Mouse (Mus musculus) cerebellum, adult (tissue): ENCODE results near the gene S1pr4.

Experiments used
- ATAC-seq: cut with Nextera tagmentation; 2 replicates; pipeline ENCODE4 v1.9.2; 2017; ENCODE audit warnings: mild to moderate bottlenecking, moderate library complexity, mixed read lengths; ENCODE audit not compliant: insufficient number of reproducible peaks, low FRiP score, low TSS enrichment

The S1pr4 gene

DNA sequence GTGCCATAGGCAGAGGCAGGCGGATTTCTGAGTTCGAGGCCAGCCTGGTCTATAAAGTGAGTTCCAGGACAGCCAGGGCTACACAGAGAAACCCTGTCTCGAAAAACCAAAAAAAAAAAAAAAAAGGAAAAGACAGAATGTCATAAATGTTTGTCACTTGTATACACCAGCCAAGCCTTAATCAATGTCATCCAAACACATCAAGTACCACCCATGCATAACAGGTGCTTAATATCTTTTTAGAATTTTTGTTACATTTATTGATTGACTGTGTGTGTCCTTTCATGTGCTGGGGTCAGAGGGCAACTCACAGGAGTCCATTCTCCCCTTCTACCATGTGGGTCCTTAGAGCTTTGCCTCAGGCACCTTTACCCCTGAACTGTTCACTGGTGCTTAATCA, at the start of gene S1pr4:
Gene S1pr4 (minus strand): TSS at position 101 of the 400 bp plus-strand sequence.
- ATAC-seq = no peak

DNA sequence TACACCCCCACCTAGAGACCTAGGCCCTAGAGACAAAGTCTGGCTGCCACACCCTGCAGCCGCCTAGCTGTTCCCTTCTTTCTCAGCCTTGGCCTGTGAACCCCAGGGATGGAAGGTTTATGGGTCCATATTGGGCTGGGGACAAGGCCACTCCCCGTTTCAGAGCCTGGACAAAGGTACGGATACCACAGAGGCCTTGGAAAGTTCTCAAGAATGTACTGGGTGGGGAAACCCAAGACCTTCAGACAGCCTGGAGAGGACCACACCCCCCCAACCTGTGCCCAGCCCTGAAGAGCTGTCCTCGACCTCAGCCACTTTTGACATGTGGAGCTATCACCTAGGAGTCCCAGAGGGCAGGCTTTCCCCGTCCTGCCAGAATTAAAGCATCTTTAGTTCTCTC, 49.0 kb upstream of the S1pr4 start:
- ATAC-seq = no peak

DNA sequence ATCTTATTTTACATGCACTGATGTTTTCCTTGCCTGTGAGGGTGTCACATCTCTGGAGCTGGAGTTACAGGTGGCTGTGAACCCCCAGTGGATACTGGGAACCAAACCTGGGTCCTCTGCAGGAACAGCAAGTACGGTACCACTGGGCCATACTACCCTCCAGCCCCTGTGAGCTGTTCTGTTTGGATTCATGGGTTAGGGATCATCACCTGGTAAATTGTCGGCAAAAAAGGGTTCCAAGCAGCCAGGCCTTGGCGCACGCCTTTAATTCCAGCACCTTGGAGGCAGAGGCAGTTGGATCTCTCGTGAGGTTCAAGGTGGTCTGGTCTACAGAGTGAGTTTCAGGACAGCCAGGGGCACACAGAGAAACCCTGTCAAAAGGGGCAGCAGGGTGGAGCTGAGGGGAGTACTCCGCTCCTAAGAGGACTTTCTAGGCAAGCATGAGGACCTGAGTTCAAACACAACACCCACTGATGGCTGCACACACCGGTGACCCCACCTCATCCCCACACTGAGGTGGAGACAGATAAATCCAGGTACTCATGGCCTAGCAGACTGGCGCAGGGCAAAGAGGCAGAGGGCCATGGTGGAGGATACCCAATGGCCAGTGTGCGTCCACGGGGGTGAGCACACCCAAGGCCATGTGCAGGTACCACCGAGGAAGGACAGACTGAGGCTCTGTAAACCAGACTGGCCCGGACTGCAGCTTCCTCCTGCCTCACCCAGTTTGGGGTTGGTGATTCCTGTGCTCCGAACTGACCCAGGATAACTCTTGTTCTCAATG, 47.0 kb upstream of the S1pr4 start:
- ATAC-seq = no peak

DNA sequence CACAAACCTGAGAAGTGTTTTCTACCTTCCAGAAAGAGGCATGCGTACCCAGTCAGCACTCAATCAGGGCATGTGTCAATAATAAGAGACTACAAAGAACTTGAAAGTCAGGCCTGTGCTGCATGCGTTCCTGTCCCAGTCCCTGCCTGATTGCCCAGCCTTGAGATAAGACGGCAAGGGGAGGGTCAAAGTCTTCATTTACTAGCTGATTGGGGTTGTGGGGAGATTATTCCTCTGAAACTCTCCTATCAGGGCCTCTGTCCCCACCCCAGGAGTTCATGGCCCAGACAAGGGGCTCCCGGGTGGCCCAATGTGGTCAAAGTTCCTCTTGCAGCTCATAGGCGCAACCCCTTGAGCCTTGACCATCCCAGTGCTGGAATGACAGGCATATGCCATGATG, 46.4 kb upstream of the S1pr4 start:
- no peak for ATAC-seq

DNA sequence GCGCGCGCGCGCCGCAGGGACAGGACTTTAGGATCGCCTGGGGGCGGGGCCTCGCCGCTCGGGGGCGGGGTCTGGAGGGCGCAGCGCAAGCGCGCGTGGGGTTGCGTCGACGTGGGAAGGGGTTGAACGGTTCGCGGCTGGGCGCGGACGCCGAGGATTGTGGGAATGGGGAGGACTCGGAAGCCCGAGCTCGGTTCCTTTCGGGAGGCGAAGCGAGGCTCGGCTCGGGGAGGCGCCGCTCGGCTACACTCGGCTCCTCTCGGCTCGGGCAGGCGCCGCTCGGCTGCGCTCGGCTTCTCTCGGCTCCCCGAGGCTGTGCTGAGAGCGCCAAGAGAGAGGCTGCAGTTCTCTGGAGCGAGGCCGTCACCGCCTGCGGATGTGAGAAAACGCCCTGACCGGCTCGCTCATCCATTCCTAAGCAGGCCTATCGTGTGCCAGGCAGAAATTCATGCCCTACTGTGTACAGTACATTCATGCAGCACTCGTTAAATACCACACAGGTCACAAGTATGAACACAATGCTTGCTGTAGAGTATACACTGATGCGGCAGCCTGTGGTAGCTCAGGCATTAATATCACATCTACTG, 45.3 kb upstream of the S1pr4 start, which contains the start of gene Gna11:
Gene Gna11 (minus strand): TSS at position 30 of the 587 bp plus-strand sequence.
- peak; percentile 89 for ATAC-seq

DNA sequence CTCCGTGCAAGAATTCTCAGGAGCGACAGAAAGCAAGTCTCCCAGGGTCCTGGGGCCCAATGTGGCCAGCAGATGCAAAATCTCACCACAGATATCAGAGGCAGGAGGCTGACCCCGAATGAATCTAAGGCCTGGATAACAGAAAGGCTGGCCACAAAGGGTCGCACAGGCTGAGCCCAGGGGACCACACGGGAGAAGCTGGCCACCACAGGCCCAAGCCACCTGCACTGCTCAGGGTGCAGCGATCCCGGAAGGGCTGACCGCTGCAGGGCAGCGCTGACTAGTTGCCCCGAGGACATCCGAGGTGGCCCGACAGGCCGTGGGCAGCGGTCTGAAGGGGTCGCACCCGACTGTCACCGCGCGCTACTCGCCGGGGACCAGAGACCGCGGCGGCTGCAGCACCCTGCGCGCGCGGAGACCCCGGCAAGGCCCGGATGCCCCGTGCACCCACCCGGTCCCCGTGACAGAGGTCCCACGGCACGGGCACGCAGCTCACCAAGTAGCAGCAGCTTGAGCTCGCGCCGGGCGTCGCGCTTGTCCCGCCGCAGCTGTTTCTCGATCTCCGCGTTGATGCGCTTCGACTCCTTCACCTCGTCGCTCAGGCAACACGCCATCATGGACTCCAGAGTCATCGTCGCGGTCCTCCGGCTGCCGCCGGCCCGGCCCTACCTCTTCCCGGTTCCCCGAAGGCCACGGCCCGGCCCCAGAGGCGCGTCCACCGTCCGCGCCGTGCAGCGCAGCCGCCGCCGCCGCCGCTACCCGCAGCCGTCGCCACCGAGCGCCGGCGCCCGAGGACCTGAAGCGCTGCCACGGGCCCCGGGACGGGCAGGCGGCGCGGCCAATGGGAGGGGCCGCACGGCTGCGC, 44.6 kb upstream of the S1pr4 start:
- no peak; the same call in 1 of the 2 replicates for ATAC-seq

DNA sequence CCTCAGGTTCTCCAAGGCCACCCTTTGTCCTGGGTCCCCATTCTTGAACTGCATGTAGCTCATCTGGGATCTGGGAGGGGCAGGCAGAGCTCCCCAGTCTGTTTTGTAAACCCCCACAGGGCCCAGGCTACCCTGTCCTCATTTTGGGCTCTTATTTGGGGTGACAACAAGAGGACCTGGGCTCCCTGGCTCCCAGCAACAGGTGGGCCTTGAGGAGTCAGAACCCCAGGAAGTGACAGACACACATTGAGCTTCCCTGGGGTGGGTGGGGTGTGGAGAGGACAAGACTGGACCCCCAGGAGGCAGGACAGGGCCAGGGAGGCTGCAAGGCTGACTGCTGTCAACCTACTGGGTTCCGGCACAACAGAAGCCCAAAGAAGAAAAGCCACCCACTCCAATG, 43.7 kb upstream of the S1pr4 start:
- no peak for ATAC-seq

DNA sequence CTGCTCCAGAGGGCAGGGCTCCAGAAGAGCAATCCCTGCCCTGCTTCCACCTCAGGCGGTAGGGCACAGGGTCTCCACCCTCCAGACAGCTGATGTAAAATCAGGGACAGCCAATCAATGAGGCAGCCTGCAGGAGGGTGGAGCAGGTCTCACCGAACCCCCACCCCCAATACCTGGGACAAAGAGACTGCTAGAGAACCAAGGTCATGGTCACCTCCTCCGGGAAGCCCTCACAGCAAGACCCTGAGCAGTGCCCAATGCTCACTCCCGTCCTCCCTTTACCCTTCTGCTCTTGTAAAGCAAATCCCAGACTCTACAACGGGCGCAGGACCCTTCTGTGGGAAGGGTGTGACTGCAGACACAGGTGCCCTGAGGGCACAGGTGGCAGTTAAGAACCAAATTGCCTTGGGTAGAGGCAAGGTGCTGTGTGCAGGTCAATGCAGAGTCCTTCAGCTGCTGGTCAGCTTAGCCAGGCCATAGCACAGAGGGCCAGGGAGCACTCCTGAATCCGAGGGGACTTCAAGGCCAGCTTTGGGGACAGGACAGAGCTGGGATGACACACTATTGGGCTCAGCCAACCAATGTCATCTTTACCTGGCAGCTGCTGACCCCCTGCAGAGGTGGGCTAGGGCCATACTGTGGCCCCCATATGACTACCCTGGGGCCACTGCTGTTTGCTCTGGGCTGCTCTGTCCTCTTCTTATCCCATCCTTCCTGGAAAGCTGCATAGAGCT, 43.0 kb upstream of the S1pr4 start:
- no peak for ATAC-seq

DNA sequence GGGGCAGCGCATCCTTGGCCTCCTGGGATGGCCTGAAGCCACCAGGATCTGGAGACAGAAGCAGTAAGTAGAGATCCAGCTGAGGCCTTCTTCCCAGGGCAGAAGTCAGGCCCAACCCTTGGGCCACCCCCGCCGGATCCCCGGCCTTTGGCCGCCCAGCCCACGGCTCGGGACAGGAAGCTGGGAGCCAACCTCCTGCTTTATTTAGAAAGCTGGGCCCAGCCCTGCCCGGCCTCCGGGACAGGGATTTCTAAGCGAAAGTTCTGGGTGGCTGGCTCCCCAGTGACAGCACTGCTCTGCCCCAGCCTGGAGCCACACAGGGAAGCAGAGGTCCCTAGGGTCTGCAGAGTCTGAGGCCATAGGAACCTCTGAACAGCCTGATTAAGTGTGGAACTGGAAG, 41.9 kb upstream of the S1pr4 start:
- ATAC-seq = no peak

DNA sequence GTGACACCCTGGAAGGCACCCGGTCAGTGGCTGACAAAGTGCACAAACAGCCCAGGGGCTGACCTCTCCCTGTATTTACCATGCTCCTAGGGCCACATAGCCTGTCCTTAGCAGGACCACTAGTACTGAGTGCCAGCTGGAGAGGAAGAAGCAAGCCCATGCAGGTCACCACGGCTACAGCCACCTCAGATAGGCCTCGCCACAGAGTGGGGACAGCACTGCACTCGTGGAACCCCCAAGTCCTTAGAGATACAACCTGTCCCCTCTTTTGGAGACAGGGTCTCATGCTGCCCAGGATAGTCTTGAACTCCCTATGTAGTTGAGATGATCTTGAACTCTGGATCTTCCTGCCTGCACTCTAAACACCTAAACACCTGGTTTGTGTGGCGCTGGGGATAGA, 41.4 kb upstream of the S1pr4 start:
- no peak for ATAC-seq

DNA sequence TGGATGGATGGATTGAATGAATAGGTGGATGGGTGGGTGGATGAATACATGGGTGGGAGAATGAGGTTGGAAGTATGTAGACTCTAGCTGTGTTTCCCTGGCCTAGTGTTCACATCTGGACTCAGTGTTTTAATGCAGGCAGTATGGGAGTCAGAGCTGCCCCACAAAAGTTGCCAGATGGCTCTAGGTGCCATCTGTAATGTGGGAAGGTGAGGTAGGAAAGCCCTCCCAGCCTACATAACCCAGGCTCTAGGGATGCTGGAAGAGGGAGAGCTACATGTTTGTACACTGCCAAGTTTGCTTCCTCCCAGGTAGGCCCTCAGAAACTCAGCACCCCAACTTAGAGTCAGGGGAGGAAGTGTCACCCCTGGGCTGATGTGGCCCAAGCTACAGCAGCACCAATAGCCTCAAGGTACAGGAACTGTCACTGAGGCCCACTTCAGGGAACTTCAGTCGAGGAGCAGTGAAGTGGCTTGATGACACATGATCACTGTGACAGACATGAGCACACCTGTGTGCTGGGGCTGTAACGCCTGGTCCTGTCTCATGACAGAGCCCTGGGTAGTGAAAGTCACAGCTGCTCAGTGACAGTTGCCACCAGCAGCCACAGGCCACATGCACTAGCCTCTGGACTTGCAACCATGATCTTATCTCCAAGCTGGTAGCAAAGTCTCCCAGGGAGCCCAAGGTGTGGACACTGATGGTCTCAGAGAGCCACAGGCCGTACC, 38.6 kb upstream of the S1pr4 start:
- ATAC-seq = no peak

DNA sequence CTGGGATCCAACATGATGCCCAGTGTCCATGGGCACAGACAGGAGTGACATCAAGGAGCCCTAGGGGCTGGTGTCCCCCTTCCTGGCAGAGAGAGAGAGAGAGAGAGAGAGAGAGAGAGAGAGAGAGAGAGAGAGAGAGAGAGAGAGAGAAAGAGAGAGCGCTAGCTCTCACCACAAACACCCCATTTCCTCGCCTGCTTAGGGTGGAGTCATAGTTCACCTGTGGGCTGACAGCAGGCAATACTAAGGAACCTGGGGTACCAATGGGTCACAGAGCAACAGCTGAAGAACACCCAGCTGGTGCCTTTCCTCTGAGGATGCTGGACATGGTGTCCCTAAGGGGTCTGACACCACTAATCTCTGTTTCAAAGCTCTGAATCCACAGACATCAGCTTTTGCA, 37.5 kb upstream of the S1pr4 start:
- ATAC-seq = no peak

DNA sequence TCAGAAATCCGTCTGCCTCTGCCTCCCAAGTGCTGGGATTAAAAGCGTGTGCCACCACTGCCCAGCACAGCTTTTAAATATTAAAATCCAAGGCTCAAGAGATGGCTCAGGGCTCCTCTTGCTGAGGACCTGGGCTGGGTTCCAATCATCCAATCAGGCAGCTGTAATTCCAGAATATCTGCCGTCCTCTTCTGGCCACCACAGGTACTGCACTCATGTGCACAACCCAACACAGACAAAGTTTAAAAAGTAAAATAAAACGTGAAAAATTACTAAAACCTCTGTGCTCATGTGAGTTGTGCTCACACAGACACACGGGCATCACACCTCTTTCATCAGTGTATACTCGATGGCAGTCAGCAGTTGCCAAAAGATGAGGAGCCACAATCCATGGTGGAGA, 36.8 kb upstream of the S1pr4 start:
- ATAC-seq = no peak

DNA sequence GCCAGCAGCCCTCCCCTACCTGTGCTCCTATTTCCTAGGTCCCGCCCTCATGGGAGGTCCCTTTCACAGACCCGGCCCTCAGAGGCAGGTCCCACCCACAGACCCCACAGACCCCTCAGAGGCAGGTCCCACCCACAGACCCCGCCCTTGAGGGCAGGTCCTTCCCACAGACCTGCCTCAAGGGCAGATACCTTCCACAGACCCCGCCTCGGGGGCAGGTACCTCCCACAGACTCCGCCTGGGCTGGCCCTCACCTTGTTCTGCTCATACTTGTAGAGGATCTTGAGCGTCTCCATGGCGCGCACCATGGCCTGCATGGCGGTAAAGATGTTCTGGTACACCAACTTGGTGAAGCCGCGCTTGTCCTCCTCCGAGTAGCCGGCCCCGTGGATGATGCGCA, 34.9 kb upstream of the S1pr4 start:
- ATAC-seq = no peak

DNA sequence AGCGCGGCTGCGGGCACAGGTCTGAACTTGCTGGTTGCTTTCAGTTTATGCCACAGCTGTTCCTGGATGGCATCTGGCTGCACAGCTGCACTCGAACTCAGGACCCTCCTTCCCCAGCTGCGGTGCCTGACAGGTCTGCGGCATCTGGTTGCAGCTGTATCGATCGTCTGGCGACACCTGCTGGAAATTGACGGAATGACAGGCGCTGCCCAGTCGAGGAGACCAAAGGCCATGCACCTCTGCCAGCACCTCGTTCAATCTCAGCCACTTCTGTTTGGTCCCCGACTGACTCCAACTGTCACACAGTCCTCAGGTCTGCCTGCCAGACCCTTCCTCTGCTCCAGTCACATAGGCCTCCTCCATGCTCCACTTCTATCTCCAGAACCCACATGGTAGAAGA, 26.8 kb upstream of the S1pr4 start:
- ATAC-seq = no peak

DNA sequence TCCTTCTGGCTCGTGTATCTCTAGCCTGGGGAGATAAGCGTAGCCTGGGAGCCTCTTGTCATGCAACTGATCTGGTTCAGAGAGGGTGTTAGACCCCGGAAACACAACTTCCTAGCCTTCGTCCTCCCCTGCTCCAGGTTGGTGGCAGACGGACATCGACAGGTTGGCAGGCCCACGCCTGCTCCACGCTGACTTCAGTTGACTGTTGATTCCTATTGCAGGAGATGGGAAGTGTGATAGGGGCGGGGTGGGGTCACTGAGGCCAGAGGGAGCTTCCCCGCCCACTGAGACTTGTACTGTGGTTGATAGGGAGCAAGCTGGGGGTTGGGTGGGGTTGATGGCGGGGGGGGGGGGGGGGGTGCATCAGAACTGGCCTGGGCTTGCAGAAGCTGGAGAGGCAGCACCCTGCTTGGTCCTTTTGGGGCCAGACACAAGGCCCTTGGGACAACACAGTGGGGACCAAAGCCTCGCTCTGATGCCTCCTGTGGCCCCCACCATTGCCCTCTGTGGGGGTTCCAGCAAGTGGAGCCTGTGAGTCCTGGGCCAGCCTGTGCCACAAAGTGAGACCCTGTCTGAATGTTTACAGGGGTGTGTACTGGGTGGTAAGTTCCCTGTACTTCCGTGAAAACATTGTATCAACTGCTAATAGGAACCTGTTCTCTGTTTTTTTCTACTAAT, 25.2 kb upstream of the S1pr4 start:
- no peak for ATAC-seq

DNA sequence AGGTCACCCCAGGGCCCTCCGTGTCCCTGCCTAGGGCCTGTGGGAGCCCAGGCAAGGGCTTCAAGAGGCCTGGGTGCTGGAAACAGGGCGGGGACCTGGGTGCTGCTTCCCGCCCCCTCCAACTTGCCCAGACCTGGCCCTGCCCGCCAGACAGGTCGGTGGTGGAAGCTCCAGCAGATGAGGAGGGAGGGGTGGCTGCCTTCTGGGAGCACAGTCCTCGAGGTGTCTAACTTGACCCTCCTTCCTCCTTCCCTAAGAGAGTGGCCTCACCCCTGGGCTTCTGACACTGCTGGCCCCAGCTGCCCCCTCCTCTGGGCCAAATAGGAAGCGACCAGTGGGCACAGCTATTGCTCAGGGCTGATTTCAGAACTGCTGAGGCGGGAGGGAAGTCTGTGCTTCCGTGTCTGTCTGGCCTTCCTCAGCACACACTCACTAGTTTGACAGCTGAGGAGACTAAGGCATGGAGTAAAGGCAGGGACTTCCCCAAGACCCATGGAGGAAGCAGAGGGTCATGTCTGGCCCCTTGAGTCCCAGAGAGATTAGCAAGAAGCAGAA, 24.2 kb upstream of the S1pr4 start, which contains the start of gene Gna15:
Gene Gna15 (minus strand): TSS at position 175 of the 555 bp plus-strand sequence.
- ATAC-seq = no peak

DNA sequence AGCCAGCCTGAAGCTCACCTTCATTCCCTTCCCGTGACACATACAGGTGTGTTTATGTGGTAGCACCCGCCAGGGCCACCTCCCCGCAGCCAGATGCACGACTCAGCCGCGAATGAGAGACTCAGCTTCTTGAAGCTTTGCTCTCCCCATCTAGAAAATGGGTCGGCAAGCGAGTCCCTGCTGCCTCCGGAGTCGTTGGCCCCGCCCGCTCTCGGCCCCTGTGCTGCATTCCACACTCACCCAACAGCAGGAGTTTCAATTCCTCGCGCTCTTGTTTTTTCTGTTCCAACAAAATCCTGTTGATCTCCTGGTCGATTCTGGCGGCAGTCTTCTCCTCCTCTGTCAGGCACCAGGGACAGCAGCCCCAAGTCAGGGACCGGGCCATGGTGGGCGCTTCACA, 23.6 kb upstream of the S1pr4 start:
- ATAC-seq = no peak

DNA sequence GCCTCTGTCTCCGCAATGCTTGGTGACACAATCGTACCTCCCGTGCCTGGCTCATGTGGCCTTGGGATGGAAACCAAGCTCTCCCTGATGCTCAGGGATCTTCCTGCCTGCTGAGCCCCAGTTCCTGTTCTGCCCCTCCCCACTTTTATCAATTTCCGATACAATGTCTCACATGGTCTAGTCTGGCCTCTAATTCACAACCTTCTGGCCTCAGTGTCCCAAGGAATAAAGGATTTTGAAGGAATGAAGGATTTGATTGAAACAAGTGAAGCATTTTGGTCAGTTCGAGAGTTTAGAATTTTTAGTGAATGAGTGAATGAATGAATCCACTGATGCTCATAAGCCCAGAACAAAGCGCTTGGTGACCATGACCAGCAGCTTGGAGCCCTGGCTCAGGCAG, 23.2 kb upstream of the S1pr4 start:
- ATAC-seq = no peak
